Mouse (Mus musculus) bone marrow, adult 2 months (tissue): Measurements from ENCODE around the gene Cdh12.

Experiments used
- CTCF ChIP-seq: fragments of 200-500 bp; IDR thresholded peaks from 2 replicates; pipeline ENCODE4 v1.5.1; 2011; ENCODE audit warnings: low read length, control low read depth; ENCODE audit not compliant: control insufficient read depth, insufficient read depth
- POLR2A ChIP-seq: fragments of 200-500 bp; IDR thresholded peaks from 2 replicates; pipeline ENCODE4 v1.6.1; 2011; ENCODE audit warnings: low read depth, mild to moderate bottlenecking, control low read depth, low read length, borderline replicate concordance; ENCODE audit not compliant: control insufficient read depth

DNA sequence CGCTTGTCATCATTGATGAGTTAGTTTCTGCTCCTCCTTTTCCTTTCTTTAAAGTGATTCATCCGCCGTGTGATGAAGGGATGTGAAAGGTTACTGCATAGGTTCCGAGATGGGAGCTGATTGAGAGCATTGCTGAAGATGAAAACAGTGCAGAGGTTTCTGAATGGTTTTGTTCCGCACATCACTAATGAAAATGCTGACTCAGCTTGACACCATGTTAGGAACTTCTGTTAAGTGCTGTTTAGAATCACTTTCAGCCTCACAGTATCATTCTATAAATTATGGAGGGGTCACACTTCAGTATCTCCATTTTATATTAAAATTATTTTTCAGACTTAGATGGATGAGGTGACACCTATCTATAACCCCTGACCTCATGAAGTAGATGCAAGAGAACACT, 247.2 kb downstream of the Cdh12 start:
- TF ChIP-seq CTCF (no peak), POLR2A (no peak)
